8 mouse cellular contexts compared by ENCODE assay signal in genomic region chr17:33759767-33760254, GRCm38 (mm10). TPM values are rescaled to one million over a fixed set of nuclear protein-coding genes. Genes with fewer than 3 reads are reported as not detected.
DNase-seq lines count a peak whose midpoint lies in the region; ATAC-seq and TF ChIP-seq lines count a peak whose summit lies in the region.

No protein-coding gene starts in this region.

- peak overlapping the region; percentile 87 for H3K4me3 ChIP-seq in G1E (ENCODE audit: low read depth, low read length)
- H3K4me3 ChIP-seq in forebrain, embryonic 16.5 days (replicated peaks; ENCODE audit: low read length), result peak overlapping the region; percentile 86
- peak overlapping the region; percentile 87 for H3K4me3 ChIP-seq in layer of hippocampus, adult 2 months
- H3K4me3 ChIP-seq in lung, adult 2 months (replicated peaks; ENCODE audit: extremely low read depth, low read depth, low read length), result peak overlapping the region; percentile 99
- H3K4me3 ChIP-seq in neural tube, embryonic 15.5 days (replicated peaks), result peak overlapping the region; percentile 67

- TF ChIP-seq POLR2A in lung, adult 2 months (IDR thresholded peaks at IDR 0.05; ENCODE audit: borderline replicate concordance, extremely low read depth, low read depth, low read length), result peak; percentile 49; the same call in 1 of the 2 replicates

- ATAC-seq in G1E (ENCODE audit: extremely low read depth, insufficient number of reproducible peaks, low FRiP score, poor library complexity, severe bottlenecking), result peak; percentile 29; the same call in 1 of the 2 replicates
- peak; percentile 70 for ATAC-seq in forebrain, embryonic 16.5 days
- peak; percentile 85 for ATAC-seq in neural tube, embryonic 15.5 days (ENCODE audit: low FRiP score)

- peaks cover 38% of the 10 kb centered on the region for H3K36me3 ChIP-seq in G1E (replicated peaks)
- H3K36me3 ChIP-seq in forebrain, embryonic 16.5 days (ENCODE audit: control insufficient read depth, insufficient read depth), result no peaks in the 10 kb centered on the region
- no peaks in the 10 kb centered on the region for H3K36me3 ChIP-seq in neural tube, embryonic 15.5 days

- no peak for TF ChIP-seq CTCF in G1E (IDR thresholded peaks at IDR 0.05; ENCODE audit: low read depth, low read length)
- no peak for TF ChIP-seq CTCF in layer of hippocampus, adult 2 months (conservative IDR thresholded peaks at IDR 0.05)
- TF ChIP-seq CTCF in lung, adult 2 months (IDR thresholded peaks at IDR 0.05; ENCODE audit: insufficient read depth, low read length), result no peak

- DNase-seq in G1E (ENCODE audit: low spot score), result peak; percentile 94
- DNase-seq in cerebellum, adult 18-20 months, result peak; percentile 87 to 90
- DNase-seq in heart, postnatal 36 days, result peak; percentile 94 to 96
- peak; percentile 87 to 89 for DNase-seq in layer of hippocampus, adult 2 months (ENCODE audit: low spot score in 2 of 2)
- DNase-seq in lung, adult 2 months, result peak; percentile 96
- peak; percentile 99 for DNase-seq in testis, postnatal 10 days (ENCODE audit: low spot score)

- H3K27ac ChIP-seq in forebrain, embryonic 16.5 days (ENCODE audit: low read length), result peak overlapping the region; percentile 99
- H3K27ac ChIP-seq in layer of hippocampus, adult 2 months, result peak overlapping the region; percentile 98
- peak overlapping the region; percentile 98 for H3K27ac ChIP-seq in neural tube, embryonic 15.5 days (replicated peaks)

- H3K27me3 ChIP-seq in G1E (ENCODE audit: insufficient read depth, low read length), result no peaks in the 10 kb centered on the region; the same call in 1 of the 2 replicates
- H3K27me3 ChIP-seq in forebrain, embryonic 16.5 days (replicated peaks; ENCODE audit: control insufficient read depth, insufficient read depth, low read length), result no peaks in the 10 kb centered on the region
- no peaks in the 10 kb centered on the region for H3K27me3 ChIP-seq in neural tube, embryonic 15.5 days (replicated peaks)

- intact Hi-C loops in heart, postnatal 36 days (cut with DNase I), result no loop called here

- H3K9me3 ChIP-seq in G1E (replicated peaks), result no peaks in the 10 kb centered on the region
- H3K9me3 ChIP-seq in forebrain, embryonic 16.5 days (ENCODE audit: control insufficient read depth, low read length), result no peaks in the 10 kb centered on the region
- H3K9me3 ChIP-seq in neural tube, embryonic 15.5 days (replicated peaks), result no peaks in the 10 kb centered on the region

- peaks cover 50% of the 10 kb centered on the region for H3K4me1 ChIP-seq in G1E (ENCODE audit: insufficient read depth, low read depth, low read length)
- H3K4me1 ChIP-seq in forebrain, embryonic 16.5 days (replicated peaks; ENCODE audit: control insufficient read depth, insufficient read depth, low read length), result peaks cover 47% of the 10 kb centered on the region
- peaks cover 30% of the 10 kb centered on the region for H3K4me1 ChIP-seq in lung, adult 2 months (ENCODE audit: control insufficient read depth, insufficient read depth, low read length)
- peaks cover 49% of the 10 kb centered on the region for H3K4me1 ChIP-seq in neural tube, embryonic 15.5 days

- H3K9ac ChIP-seq in forebrain, embryonic 16.5 days (replicated peaks; ENCODE audit: low read depth, low read length), result peak overlapping the region; percentile 96
- H3K9ac ChIP-seq in neural tube, embryonic 15.5 days (replicated peaks), result peak overlapping the region; percentile 98

- WGBS in forebrain, embryonic 16.5 days, result under 1% methylated on average over 37 of the region's 38 CpGs
- under 1% methylated on average over 36 of the region's 38 CpGs for WGBS in lung, adult 2 months
- WGBS in neural tube, embryonic 15.5 days, result under 1% methylated on average over 31 of the region's 38 CpGs

- H3K4me2 ChIP-seq in forebrain, embryonic 16.5 days (ENCODE audit: low read length), result peak overlapping the region; percentile 90
- peak overlapping the region; percentile 82 for H3K4me2 ChIP-seq in neural tube, embryonic 15.5 days

RNA-seq across cellular contexts. Expression of gene Rab11b, which starts 0.5 kb away (rescaled TPM):
- total RNA-seq in G1E (2014; fragmentation: Nextera tagmentation), result 71.0 and 71.4 TPM in 2 replicates
- 23.1 and 25.8 TPM in 2 replicates for total RNA-seq in G1E (2017)
- 130 and 155 TPM in 2 replicates for polyA plus RNA-seq in G1E (2012)
- polyA plus RNA-seq in forebrain, embryonic 16.5 days (2015; fragmentation: Nextera tagmentation; extraction: Ambion mirVana), result 411 and 469 TPM in 2 replicates
- total RNA-seq in heart, postnatal 36 days (2021), result 100 to 1,000 TPM; 269 to 304 TPM
- total RNA-seq in layer of hippocampus, adult 2 months (2021), result 100 to 1,000 TPM; 306 to 322 TPM
- 389 and 406 TPM in 2 replicates for polyA plus RNA-seq in lung, adult 2 months (2012; rRNA removed)
- 519 and 596 TPM in 2 replicates for polyA plus RNA-seq in neural tube, embryonic 15.5 days (2015; fragmentation: Nextera tagmentation; extraction: Ambion mirVana)

RNA-seq across cellular contexts. Expression of gene Angptl4, which starts 21.8 kb away (rescaled TPM):
- total RNA-seq in G1E (2014; fragmentation: Nextera tagmentation), result not detected in 2 replicates
- 0.06 and 0.11 TPM in 2 replicates for total RNA-seq in G1E (2017)
- not detected in 2 replicates for polyA plus RNA-seq in G1E (2012)
- 15.5 and 16.2 TPM in 2 replicates for polyA plus RNA-seq in forebrain, embryonic 16.5 days (2015; fragmentation: Nextera tagmentation; extraction: Ambion mirVana)
- total RNA-seq in heart, postnatal 36 days (2021), result 10 to 100 TPM; 18.2 to 58.8 TPM
- 1 to 10 TPM; 4.1 to 4.2 TPM for total RNA-seq in layer of hippocampus, adult 2 months (2021)
- 34.6 and 87.6 TPM in 2 replicates for polyA plus RNA-seq in lung, adult 2 months (2012; rRNA removed)
- polyA plus RNA-seq in neural tube, embryonic 15.5 days (2015; fragmentation: Nextera tagmentation; extraction: Ambion mirVana), result 21.6 and 23.3 TPM in 2 replicates

RNA-seq across cellular contexts. Expression of gene March2, which starts 41.3 kb away (rescaled TPM):
- 102 and 120 TPM in 2 replicates for total RNA-seq in G1E (2014; fragmentation: Nextera tagmentation)
- 71.8 and 75.3 TPM in 2 replicates for total RNA-seq in G1E (2017)
- 19.0 and 33.3 TPM in 2 replicates for polyA plus RNA-seq in G1E (2012)
- polyA plus RNA-seq in forebrain, embryonic 16.5 days (2015; fragmentation: Nextera tagmentation; extraction: Ambion mirVana), result 73.0 and 77.8 TPM in 2 replicates
- 100 to 1,000 TPM; 141 to 157 TPM for total RNA-seq in heart, postnatal 36 days (2021)
- 10 to 100 TPM; 84.7 to 86.1 TPM for total RNA-seq in layer of hippocampus, adult 2 months (2021)
- polyA plus RNA-seq in lung, adult 2 months (2012; rRNA removed), result 114 and 126 TPM in 2 replicates
- polyA plus RNA-seq in neural tube, embryonic 15.5 days (2015; fragmentation: Nextera tagmentation; extraction: Ambion mirVana), result 77.4 and 81.5 TPM in 2 replicates

RNA-seq across cellular contexts. Expression of gene Kank3, which starts 50.5 kb away (rescaled TPM):
- total RNA-seq in G1E (2014; fragmentation: Nextera tagmentation) (1.1 and 3.0 TPM in 2 replicates), G1E (2017) (6.6 and 7.3 TPM in 2 replicates)
- 4.3 TPM in 2 replicates for polyA plus RNA-seq in G1E (2012)
- polyA plus RNA-seq in forebrain, embryonic 16.5 days (2015; fragmentation: Nextera tagmentation; extraction: Ambion mirVana), result 40.5 and 45.4 TPM in 2 replicates
- 10 to 100 TPM; 55.7 to 81.7 TPM for total RNA-seq in heart, postnatal 36 days (2021)
- total RNA-seq in layer of hippocampus, adult 2 months (2021), result 10 to 100 TPM; 35.2 to 40.6 TPM
- polyA plus RNA-seq in lung, adult 2 months (2012; rRNA removed), result 395 and 450 TPM in 2 replicates
- polyA plus RNA-seq in neural tube, embryonic 15.5 days (2015; fragmentation: Nextera tagmentation; extraction: Ambion mirVana), result 46.7 and 48.5 TPM in 2 replicates

Comparison
In these comparisons a context has a peak if more than half of its experiments do, and no peak if none do; other contexts are left out.
1. Peak in every context shown above with its lines: DNase-seq, ATAC-seq, H3K4me3 ChIP-seq and H3K27ac ChIP-seq.
2. ATAC-seq: peak in every context shown above with its lines; median percentile 85 in neural tube, embryonic 15.5 days; 70 in forebrain, embryonic 16.5 days; 29 in G1E.
3. RNA of gene Angptl4, which starts 21.8 kb away (polyA plus RNA-seq): 34.6 to 87.6 TPM in lung, adult 2 months, 21.6 to 23.3 TPM in neural tube, embryonic 15.5 days and 15.5 to 16.2 TPM in forebrain, embryonic 16.5 days; not detected in G1E; every median in the first group is over 10 times any median in the second.